Mouse (Mus musculus): Measurements from ENCODE around the gene Gm21762.
"Not testable (repeated sequence)": the region's sequence is repeated elsewhere in the genome, so short reads cannot be mapped to it uniquely, and the experiment has no call there.

DNA sequence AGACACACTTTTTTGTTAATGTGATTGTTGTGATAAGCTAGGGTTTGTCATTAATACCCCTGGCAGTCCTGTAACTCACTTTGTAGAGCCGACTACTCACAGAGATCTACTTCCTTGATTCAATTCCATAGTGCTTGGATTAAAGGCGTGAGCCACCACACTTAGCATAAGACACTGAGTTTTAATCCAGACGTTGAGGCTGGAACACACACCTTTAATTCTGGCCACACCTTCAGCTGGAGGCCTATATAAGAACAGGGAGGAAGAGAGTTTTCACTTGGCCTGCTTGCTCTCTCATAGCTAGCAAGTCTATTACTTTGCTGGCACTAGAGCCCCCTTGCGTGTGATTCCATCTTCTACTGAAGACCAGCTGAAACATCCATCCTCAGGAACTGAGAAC, 43.6 kb downstream of the Gm21762 start, which contains the start of gene Gm21818:
- not testable (repeated sequence) for TF ChIP-seq POLR2A (IDR thresholded peaks at IDR 0.05; ENCODE audit: low read depth, low read length); CTCF (IDR thresholded peaks at IDR 0.05; ENCODE audit: extremely low read depth, insufficient read depth, insufficient read length, insufficient replicate concordance)
